Comparison of ENCODE assay signal across 24 mouse cellular contexts in genomic region chr3:127260786-127261166, GRCm38 (mm10).
DNase-seq lines count a peak whose midpoint lies in the region; ATAC-seq and TF ChIP-seq lines count a peak whose summit lies in the region.
"Had no signal": no experiment of that assay in that cellular context is flagged by ENCODE, and none has a peak within 500 bp of the region (broad histone marks: within the 10 kb centered on the region; RNA-seq: fewer than 3 reads in every experiment).

No protein-coding gene starts in this region.

- DNase-seq in forebrain, embryonic 11.5 days (ENCODE audit: low spot score): no peak
- DNase-seq in kidney, postnatal 0 days (ENCODE audit: low spot score): peak; percentile 69
- DNase-seq in kidney, adult 2 months: no peak
- no peak for DNase-seq in hindbrain, embryonic 14.5 days (ENCODE audit: low spot score)
- no peak for DNase-seq in thymus, postnatal 4 days
- DNase-seq: adrenal gland, postnatal 36 days; B cell, adult 2 months; cerebellum, adult 9-11 months; gastrocnemius, postnatal 10 days; heart, postnatal 10 days; kidney, postnatal 14 days; lung, postnatal 10 days; spleen, adult 18-20 months; thymus, adult 18-20 months had no signal

- H3K36me3 ChIP-seq in forebrain, embryonic 11.5 days (ENCODE audit: control insufficient read depth, insufficient read depth, low read length): no peaks in the 10 kb centered on the region
- no peaks in the 10 kb centered on the region for H3K36me3 ChIP-seq in forebrain, embryonic 13.5 days (ENCODE audit: poor library complexity, severe bottlenecking)
- no peaks in the 10 kb centered on the region for H3K36me3 ChIP-seq in kidney, postnatal 0 days (ENCODE audit: insufficient read depth, low read length)
- no peaks in the 10 kb centered on the region for H3K36me3 ChIP-seq in kidney, adult 2 months (ENCODE audit: control insufficient read depth, insufficient read depth, low read length)
- H3K36me3 ChIP-seq in hindbrain, embryonic 14.5 days (replicated peaks; ENCODE audit: control insufficient read depth, insufficient read depth): no peaks in the 10 kb centered on the region
- H3K36me3 ChIP-seq in neural tube, embryonic 15.5 days: no peaks in the 10 kb centered on the region
- H3K36me3 ChIP-seq: embryonic facial prominence, embryonic 12.5 days; heart, embryonic 10.5 days; limb, embryonic 12.5 days; liver, embryonic 15.5 days had no signal

- H3K27ac ChIP-seq in forebrain, embryonic 11.5 days (ENCODE audit: low read depth, low read length): peak overlapping the region; percentile 20; the same call in 1 of the 2 replicates
- no peak overlapping the region for H3K27ac ChIP-seq in forebrain, embryonic 13.5 days
- no peak overlapping the region for H3K27ac ChIP-seq in kidney, postnatal 0 days
- H3K27ac ChIP-seq in kidney, adult 2 months (ENCODE audit: insufficient read depth, low read depth, low read length): no peak overlapping the region
- H3K27ac ChIP-seq in hindbrain, embryonic 14.5 days: peak overlapping the region; percentile 72
- peak overlapping the region; percentile 15; the same call in 1 of the 2 replicates for H3K27ac ChIP-seq in neural tube, embryonic 15.5 days (replicated peaks)
- H3K27ac ChIP-seq: embryonic facial prominence, embryonic 12.5 days; heart, embryonic 10.5 days; limb, embryonic 12.5 days; liver, embryonic 15.5 days had no signal

- 62% methylated on average over 7 of the region's 7 CpGs for WGBS in forebrain, embryonic 11.5 days
- 51% methylated on average over 7 of the region's 7 CpGs for WGBS in forebrain, embryonic 13.5 days
- 27% methylated on average over 7 of the region's 7 CpGs for WGBS in kidney, postnatal 0 days
- 30% methylated on average over 7 of the region's 7 CpGs for WGBS in kidney, adult 2 months
- WGBS in hindbrain, embryonic 14.5 days: 36% methylated on average over 7 of the region's 7 CpGs
- 36% methylated on average over 7 of the region's 7 CpGs for WGBS in neural tube, embryonic 15.5 days

- H3K4me2 ChIP-seq in forebrain, embryonic 11.5 days (ENCODE audit: low read depth, low read length, severe bottlenecking): no peak overlapping the region
- H3K4me2 ChIP-seq in forebrain, embryonic 13.5 days: no peak overlapping the region
- no peak overlapping the region for H3K4me2 ChIP-seq in kidney, postnatal 0 days (ENCODE audit: low read length)
- H3K4me2 ChIP-seq in hindbrain, embryonic 14.5 days (replicated peaks): peak overlapping the region; percentile 10; the same call in 1 of the 2 replicates
- peak overlapping the region; percentile 11 for H3K4me2 ChIP-seq in neural tube, embryonic 15.5 days
- H3K4me2 ChIP-seq: embryonic facial prominence, embryonic 12.5 days; limb, embryonic 12.5 days; liver, embryonic 15.5 days had no signal

- H3K27me3 ChIP-seq in forebrain, embryonic 11.5 days (ENCODE audit: control insufficient read depth, insufficient read depth, low read length): no peaks in the 10 kb centered on the region
- H3K27me3 ChIP-seq in forebrain, embryonic 13.5 days: no peaks in the 10 kb centered on the region
- no peaks in the 10 kb centered on the region for H3K27me3 ChIP-seq in kidney, postnatal 0 days (ENCODE audit: insufficient read depth, low read length)
- no peaks in the 10 kb centered on the region for H3K27me3 ChIP-seq in kidney, adult 2 months (replicated peaks; ENCODE audit: control insufficient read depth, insufficient read depth, low read length)
- H3K27me3 ChIP-seq in hindbrain, embryonic 14.5 days (ENCODE audit: control insufficient read depth, insufficient read depth, low read length): no peaks in the 10 kb centered on the region
- no peaks in the 10 kb centered on the region for H3K27me3 ChIP-seq in neural tube, embryonic 15.5 days (replicated peaks)
- H3K27me3 ChIP-seq: embryonic facial prominence, embryonic 12.5 days; limb, embryonic 12.5 days; liver, embryonic 15.5 days; Patski had no signal

- H3K9me3 ChIP-seq in forebrain, embryonic 11.5 days (ENCODE audit: control insufficient read depth, low read length): no peaks in the 10 kb centered on the region
- H3K9me3 ChIP-seq in forebrain, embryonic 13.5 days (replicated peaks): no peaks in the 10 kb centered on the region
- H3K9me3 ChIP-seq in kidney, postnatal 0 days (replicated peaks; ENCODE audit: low read length): no peaks in the 10 kb centered on the region
- H3K9me3 ChIP-seq in hindbrain, embryonic 14.5 days (ENCODE audit: control insufficient read depth, low read length): no peaks in the 10 kb centered on the region
- no peaks in the 10 kb centered on the region for H3K9me3 ChIP-seq in neural tube, embryonic 15.5 days (replicated peaks)
- H3K9me3 ChIP-seq: embryonic facial prominence, embryonic 12.5 days; heart, embryonic 10.5 days; limb, embryonic 12.5 days; liver, embryonic 15.5 days had no signal

- ATAC-seq in forebrain, embryonic 11.5 days (replicated peaks; ENCODE audit: low FRiP score): no peak
- ATAC-seq in forebrain, embryonic 13.5 days: no peak
- 0 out of 2 replicates have a peak, but pooled peaks have one; percentile 34 for ATAC-seq in kidney, postnatal 0 days (replicated peaks; ENCODE audit: low FRiP score, low read depth)
- ATAC-seq in hindbrain, embryonic 14.5 days (ENCODE audit: low FRiP score): no peak
- ATAC-seq in neural tube, embryonic 15.5 days (ENCODE audit: low FRiP score): no peak
- ATAC-seq: activated CD4-positive, CD25-positive, alpha-beta regulatory T cell, adult 4 months; inflammation-experienced regulatory T-cells, adult 6 months; Patski had no signal

- peaks cover 6% of the 10 kb centered on the region; the same call in 1 of the 2 replicates for H3K4me1 ChIP-seq in forebrain, embryonic 11.5 days (replicated peaks; ENCODE audit: control insufficient read depth, insufficient read depth, low read length)
- H3K4me1 ChIP-seq in forebrain, embryonic 13.5 days: peaks cover 27% of the 10 kb centered on the region
- H3K4me1 ChIP-seq in kidney, postnatal 0 days (replicated peaks; ENCODE audit: insufficient read depth, low read length): no peaks in the 10 kb centered on the region
- no peaks in the 10 kb centered on the region for H3K4me1 ChIP-seq in kidney, adult 2 months (ENCODE audit: control insufficient read depth, insufficient read depth, low read length)
- peaks cover 27% of the 10 kb centered on the region for H3K4me1 ChIP-seq in hindbrain, embryonic 14.5 days (replicated peaks; ENCODE audit: control insufficient read depth, insufficient read depth, low read length)
- peaks cover 23% of the 10 kb centered on the region for H3K4me1 ChIP-seq in neural tube, embryonic 15.5 days
- H3K4me1 ChIP-seq: embryonic facial prominence, embryonic 12.5 days; liver, embryonic 15.5 days had no signal

- TF ChIP-seq POLR2A in kidney, adult 2 months (IDR thresholded peaks at IDR 0.05; ENCODE audit: low read depth, low read length): no peak

- H3K9ac ChIP-seq in forebrain, embryonic 11.5 days (ENCODE audit: low read length): no peak overlapping the region
- H3K9ac ChIP-seq in forebrain, embryonic 13.5 days: no peak overlapping the region
- H3K9ac ChIP-seq in kidney, postnatal 0 days (ENCODE audit: low read depth, low read length): no peak overlapping the region
- H3K9ac ChIP-seq in hindbrain, embryonic 14.5 days: no peak overlapping the region
- no peak overlapping the region for H3K9ac ChIP-seq in neural tube, embryonic 15.5 days (replicated peaks)
- H3K9ac ChIP-seq: embryonic facial prominence, embryonic 12.5 days; limb, embryonic 12.5 days; liver, embryonic 15.5 days had no signal

- H3K4me3 ChIP-seq in forebrain, embryonic 11.5 days (ENCODE audit: low read depth, low read length): no peak overlapping the region
- H3K4me3 ChIP-seq in forebrain, embryonic 13.5 days: no peak overlapping the region
- no peak overlapping the region for H3K4me3 ChIP-seq in kidney, postnatal 0 days (replicated peaks; ENCODE audit: low read depth, low read length)
- H3K4me3 ChIP-seq in kidney, adult 2 months (ENCODE audit: insufficient read depth, low read depth, low read length): no peak overlapping the region
- no peak overlapping the region for H3K4me3 ChIP-seq in hindbrain, embryonic 14.5 days (replicated peaks; ENCODE audit: low read length)
- H3K4me3 ChIP-seq in neural tube, embryonic 15.5 days (replicated peaks): no peak overlapping the region
- H3K4me3 ChIP-seq: embryonic facial prominence, embryonic 12.5 days; heart, embryonic 10.5 days; limb, embryonic 12.5 days; liver, embryonic 15.5 days; myocyte had no signal

- TF ChIP-seq CTCF in kidney, postnatal 0 days (IDR thresholded peaks at IDR 0.05; ENCODE audit: low read depth): no peak
- TF ChIP-seq CTCF in kidney, adult 2 months (conservative IDR thresholded peaks at IDR 0.05; ENCODE audit: insufficient read depth, insufficient read length, low read depth, low read length): no peak

Comparison
In these comparisons a context has a peak if more than half of its experiments do, and no peak if none do; other contexts are left out.
1. H3K27ac ChIP-seq: peak in forebrain, embryonic 11.5 days (single experiment), hindbrain, embryonic 14.5 days (single experiment) and neural tube, embryonic 15.5 days (single experiment); none in forebrain, embryonic 13.5 days (single experiment), kidney, postnatal 0 days (single experiment) and kidney, adult 2 months (single experiment).
2. H3K4me2 ChIP-seq: peak in hindbrain, embryonic 14.5 days (single experiment) and neural tube, embryonic 15.5 days (single experiment); none in forebrain, embryonic 11.5 days (single experiment), forebrain, embryonic 13.5 days (single experiment) and kidney, postnatal 0 days (single experiment).